Mouse (Mus musculus): Measurements from ENCODE around the gene Atp1b4.

GRCm38 (mm10) chrX:38315884-38316283, at the start of gene Atp1b4:
- TF ChIP-seq CTCF (IDR thresholded peaks at IDR 0.05; ENCODE audit: borderline replicate concordance, insufficient read depth, low read length) (no peak), POLR2A (IDR thresholded peaks at IDR 0.05; ENCODE audit: low read depth, low read length) (no peak)
